Mouse (Mus musculus): ENCODE data around the gene Cfl1. TPM values are rescaled to one million over a fixed set of nuclear protein-coding genes. Genes with fewer than 3 reads are reported as not detected.

Gene Cfl1
- polyA plus RNA-seq, 1 experiment: 478 TPM

- Histone ChIP-seq H3K4me1 (ENCODE audit: control insufficient read depth, insufficient read depth, low read length) (no peaks in the 10 kb centered on the region), H3K4me3 (replicated peaks; ENCODE audit: control insufficient read depth, low read depth, low read length) (no peak overlapping the region), H3K27ac (ENCODE audit: control insufficient read depth, insufficient read depth, low read depth, low read length, poor library complexity) (no peak overlapping the region)
- 80% methylated on average over 10 of the region's 10 CpGs for WGBS
- no peak for TF ChIP-seq POLR2A (IDR thresholded peaks at IDR 0.05; ENCODE audit: borderline replicate concordance, control insufficient read depth, low read depth, low read length)
- no peak for TF ChIP-seq CTCF (IDR thresholded peaks at IDR 0.05; ENCODE audit: control insufficient read depth, insufficient read depth, low read length)
Observed at GRCm38 (mm10) chr19:5481398-5481797, 8.9 kb upstream of the Cfl1 start.

- TF ChIP-seq CTCF (IDR thresholded peaks at IDR 0.05; ENCODE audit: control insufficient read depth, insufficient read depth, low read length): no peak
- TF ChIP-seq POLR2A (IDR thresholded peaks at IDR 0.05; ENCODE audit: borderline replicate concordance, control insufficient read depth, low read depth, low read length): no peak
- H3K4me1 ChIP-seq (ENCODE audit: control insufficient read depth, insufficient read depth, low read length): peaks cover 2% of the 10 kb centered on the region; the same call in 1 of the 2 replicates
- H3K4me3 ChIP-seq (replicated peaks; ENCODE audit: control insufficient read depth, low read depth, low read length): no peak overlapping the region
- no peak overlapping the region for H3K27ac ChIP-seq (ENCODE audit: control insufficient read depth, insufficient read depth, low read depth, low read length, poor library complexity)
- WGBS: 90% methylated on average over 19 of the region's 19 CpGs
Observed at GRCm38 (mm10) chr19:5483386-5484359, 6.6 kb upstream of the Cfl1 start.

- no peak overlapping the region for H3K4me3 ChIP-seq (replicated peaks; ENCODE audit: control insufficient read depth, low read depth, low read length)
- no peak overlapping the region for H3K27ac ChIP-seq (ENCODE audit: control insufficient read depth, insufficient read depth, low read depth, low read length, poor library complexity)
- TF ChIP-seq CTCF (IDR thresholded peaks at IDR 0.05; ENCODE audit: control insufficient read depth, insufficient read depth, low read length): no peak
- 84% methylated on average over 5 of the region's 5 CpGs for WGBS
- peaks cover 2% of the 10 kb centered on the region; the same call in 1 of the 2 replicates for H3K4me1 ChIP-seq (ENCODE audit: control insufficient read depth, insufficient read depth, low read length)
Observed at GRCm38 (mm10) chr19:5484496-5484895, 5.8 kb upstream of the Cfl1 start.

- peaks cover 2% of the 10 kb centered on the region; the same call in 1 of the 2 replicates for H3K4me1 ChIP-seq (ENCODE audit: control insufficient read depth, insufficient read depth, low read length)
- no peak overlapping the region for H3K4me3 ChIP-seq (replicated peaks; ENCODE audit: control insufficient read depth, low read depth, low read length)
- TF ChIP-seq POLR2A (IDR thresholded peaks at IDR 0.05; ENCODE audit: borderline replicate concordance, control insufficient read depth, low read depth, low read length) (no peak), CTCF (IDR thresholded peaks at IDR 0.05; ENCODE audit: control insufficient read depth, insufficient read depth, low read length) (no peak)
- H3K27ac ChIP-seq (ENCODE audit: control insufficient read depth, insufficient read depth, low read depth, low read length, poor library complexity): no peak overlapping the region
- 94% methylated on average over 8 of the region's 8 CpGs for WGBS
Observed at GRCm38 (mm10) chr19:5485371-5485770, 4.9 kb upstream of the Cfl1 start.

- TF ChIP-seq POLR2A (IDR thresholded peaks at IDR 0.05; ENCODE audit: borderline replicate concordance, control insufficient read depth, low read depth, low read length) (no peak), CTCF (IDR thresholded peaks at IDR 0.05; ENCODE audit: control insufficient read depth, insufficient read depth, low read length) (no peak)
- whole genome bisulfite sequencing: 92% methylated on average over 7 of the region's 7 CpGs
- Histone ChIP-seq H3K27ac (ENCODE audit: control insufficient read depth, insufficient read depth, low read depth, low read length, poor library complexity) (no peak overlapping the region), H3K4me1 (ENCODE audit: control insufficient read depth, insufficient read depth, low read length) (peaks cover 2% of the 10 kb centered on the region; the same call in 1 of the 2 replicates), H3K4me3 (replicated peaks; ENCODE audit: control insufficient read depth, low read depth, low read length) (no peak overlapping the region)
Observed at GRCm38 (mm10) chr19:5485821-5486220, 4.4 kb upstream of the Cfl1 start.

- Histone ChIP-seq H3K27ac (ENCODE audit: control insufficient read depth, insufficient read depth, low read depth, low read length, poor library complexity) (no peak overlapping the region), H3K4me3 (replicated peaks; ENCODE audit: control insufficient read depth, low read depth, low read length) (no peak overlapping the region), H3K4me1 (ENCODE audit: control insufficient read depth, insufficient read depth, low read length) (peaks cover 2% of the 10 kb centered on the region; the same call in 1 of the 2 replicates)
- no peak for TF ChIP-seq POLR2A (IDR thresholded peaks at IDR 0.05; ENCODE audit: borderline replicate concordance, control insufficient read depth, low read depth, low read length)
- TF ChIP-seq CTCF (IDR thresholded peaks at IDR 0.05; ENCODE audit: control insufficient read depth, insufficient read depth, low read length): no peak
- WGBS: 82% methylated on average over 8 of the region's 8 CpGs
Observed at GRCm38 (mm10) chr19:5486286-5486685, 4.0 kb upstream of the Cfl1 start.

GRCm38 (mm10) chr19:5486771-5487170 is 3.5 kb upstream of the Cfl1 start:
- TF ChIP-seq CTCF (IDR thresholded peaks at IDR 0.05; ENCODE audit: control insufficient read depth, insufficient read depth, low read length) (no peak), POLR2A (IDR thresholded peaks at IDR 0.05; ENCODE audit: borderline replicate concordance, control insufficient read depth, low read depth, low read length) (no peak)
- Histone ChIP-seq H3K4me3 (replicated peaks; ENCODE audit: control insufficient read depth, low read depth, low read length) (no peak overlapping the region), H3K4me1 (ENCODE audit: control insufficient read depth, insufficient read depth, low read length) (peaks cover 2% of the 10 kb centered on the region; the same call in 1 of the 2 replicates), H3K27ac (ENCODE audit: control insufficient read depth, insufficient read depth, low read depth, low read length, poor library complexity) (no peak overlapping the region)
- WGBS: 74% methylated on average over 4 of the region's 4 CpGs

- H3K4me3 ChIP-seq (replicated peaks; ENCODE audit: control insufficient read depth, low read depth, low read length): peak within 1 kb of the TSS; percentile 94
- peak within 1 kb of the TSS; percentile 94 for H3K27ac ChIP-seq (ENCODE audit: control insufficient read depth, insufficient read depth, low read depth, low read length, poor library complexity)
- TF ChIP-seq CTCF (IDR thresholded peaks at IDR 0.05; ENCODE audit: control insufficient read depth, insufficient read depth, low read length) (peak; percentile 86), POLR2A (IDR thresholded peaks at IDR 0.05; ENCODE audit: borderline replicate concordance, control insufficient read depth, low read depth, low read length) (peak; percentile 78)
- under 1% methylated on average over 39 of the region's 39 CpGs for WGBS
- H3K4me1 ChIP-seq (ENCODE audit: control insufficient read depth, insufficient read depth, low read length): peaks cover 2% of the 10 kb centered on the region; the same call in 1 of the 2 replicates
Observed at GRCm38 (mm10) chr19:5487768-5488550, 2.3 kb upstream of the Cfl1 start, which contains the start of gene Mus81. Gene Mus81, minus strand, starts transcription at chr19:5488402.

Data from bone marrow, adult 2 months (tissue).